In the genomic region with DNA sequence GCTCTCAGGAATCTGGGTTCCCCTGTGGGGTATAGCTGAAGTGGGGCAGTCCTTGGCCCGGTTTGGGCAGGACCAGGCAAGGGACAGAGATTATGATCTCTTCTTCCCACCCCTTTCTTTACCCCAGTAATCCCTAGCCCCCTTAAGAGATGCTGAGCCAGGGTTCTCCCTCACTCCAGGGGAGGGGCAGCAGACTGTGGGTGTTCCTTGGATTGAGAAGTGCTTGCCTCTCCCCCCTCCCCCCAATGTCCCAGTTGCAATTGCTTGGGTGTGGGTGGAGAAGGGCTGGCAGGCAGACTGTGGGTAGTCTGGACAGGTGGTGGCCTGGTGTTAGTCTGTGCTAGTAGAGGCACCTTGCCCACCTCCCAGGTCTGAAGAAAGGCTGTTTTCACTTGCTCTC, we compare ENCODE assay signal across 9 mouse cellular contexts. TPM values are rescaled to one million over a fixed set of nuclear protein-coding genes. Genes with fewer than 3 reads are reported as not detected.
DNase-seq lines count a peak whose midpoint lies in the region; ATAC-seq and TF ChIP-seq lines count a peak whose summit lies in the region.
"Had no signal": no experiment of that assay in that cellular context is flagged by ENCODE, and none has a peak within 500 bp of the region (broad histone marks: within the 10 kb centered on the region; RNA-seq: fewer than 3 reads in every experiment).

No protein-coding gene starts in this region.

- peak overlapping the region; percentile 82 for H3K4me3 ChIP-seq in E14TG2a.4 (replicated peaks; ENCODE audit: low read length)
- peak overlapping the region; percentile 70 for H3K4me3 ChIP-seq in forebrain, embryonic 13.5 days
- peak overlapping the region; percentile 79 for H3K4me3 ChIP-seq in limb, embryonic 12.5 days (replicated peaks)
- no peak overlapping the region for H3K4me3 ChIP-seq in stomach, embryonic 16.5 days (replicated peaks; ENCODE audit: low read length)

- peaks cover 94% of the 10 kb centered on the region for H3K27me3 ChIP-seq in E14TG2a.4 (ENCODE audit: insufficient read depth, low read length)
- no peaks in the 10 kb centered on the region for H3K27me3 ChIP-seq in forebrain, embryonic 13.5 days
- H3K27me3 ChIP-seq in limb, embryonic 12.5 days = no peaks in the 10 kb centered on the region
- no peaks in the 10 kb centered on the region for H3K27me3 ChIP-seq in stomach, embryonic 16.5 days (ENCODE audit: control insufficient read depth, insufficient read depth, low read length)

- H3K4me2 ChIP-seq in forebrain, embryonic 13.5 days = peak overlapping the region; percentile 75
- H3K4me2 ChIP-seq in limb, embryonic 12.5 days = peak overlapping the region; percentile 80
- H3K4me2 ChIP-seq in stomach, embryonic 16.5 days (ENCODE audit: low read depth, low read length) = peak overlapping the region; percentile 67

- intact Hi-C loops in gastrocnemius, postnatal 14 days (cut with DNase I; ENCODE audit: low total_unique reads) = no loop called here

- no peak for ATAC-seq in forebrain, embryonic 13.5 days
- ATAC-seq in limb, embryonic 12.5 days (ENCODE audit: insufficient number of reproducible peaks, insufficient read depth, low FRiP score, low TSS enrichment, low read depth) = no peak
- ATAC-seq in stomach, embryonic 16.5 days (ENCODE audit: insufficient read depth, low FRiP score) = no peak
- no peak for ATAC-seq in inflammation-experienced regulatory T-cells, adult 6 months

- H3K9ac ChIP-seq in forebrain, embryonic 13.5 days = peak overlapping the region; percentile 84; the same call in 1 of the 2 replicates
- H3K9ac ChIP-seq in limb, embryonic 12.5 days (replicated peaks) = peak overlapping the region; percentile 78; the same call in 1 of the 2 replicates
- H3K9ac ChIP-seq in stomach, embryonic 16.5 days (ENCODE audit: low read length) = peak overlapping the region; percentile 94; the same call in 1 of the 2 replicates

- DNase-seq in gastrocnemius, postnatal 14 days = peak; percentile 9
- no peak for DNase-seq in gastrocnemius, adult 8-10 months (ENCODE audit: low spot score in 2 of 2)
- DNase-seq in urinary bladder, postnatal 25 days (ENCODE audit: low spot score) = no peak

- peaks cover 9% of the 10 kb centered on the region; the same call in 1 of the 2 replicates for H3K36me3 ChIP-seq in E14TG2a.4 (ENCODE audit: insufficient read depth, low read length)
- peaks cover 51% of the 10 kb centered on the region for H3K36me3 ChIP-seq in forebrain, embryonic 13.5 days (ENCODE audit: poor library complexity, severe bottlenecking)
- peaks cover 54% of the 10 kb centered on the region for H3K36me3 ChIP-seq in limb, embryonic 12.5 days
- H3K36me3 ChIP-seq in stomach, embryonic 16.5 days (ENCODE audit: control insufficient read depth, insufficient read depth, low read length) = peaks cover 37% of the 10 kb centered on the region

- no peak for TF ChIP-seq CTCF in E14TG2a.4 (conservative IDR thresholded peaks at IDR 0.05; ENCODE audit: low read length)

- no peaks in the 10 kb centered on the region for H3K9me3 ChIP-seq in E14TG2a.4 (ENCODE audit: low read length)
- peaks cover 25% of the 10 kb centered on the region for H3K9me3 ChIP-seq in forebrain, embryonic 13.5 days (replicated peaks)
- H3K9me3 ChIP-seq in limb, embryonic 12.5 days = peaks cover 34% of the 10 kb centered on the region
- H3K9me3 ChIP-seq in stomach, embryonic 16.5 days (replicated peaks; ENCODE audit: control insufficient read depth, low read length) = peaks cover 24% of the 10 kb centered on the region

- peaks cover 39% of the 10 kb centered on the region for H3K4me1 ChIP-seq in E14TG2a.4 (replicated peaks; ENCODE audit: low read depth, low read length)
- peaks cover 18% of the 10 kb centered on the region for H3K4me1 ChIP-seq in forebrain, embryonic 13.5 days
- peaks cover 17% of the 10 kb centered on the region for H3K4me1 ChIP-seq in limb, embryonic 12.5 days (replicated peaks)
- peaks cover 9% of the 10 kb centered on the region for H3K4me1 ChIP-seq in stomach, embryonic 16.5 days (ENCODE audit: control insufficient read depth, insufficient read depth, low read length)

- no peak overlapping the region for H3K27ac ChIP-seq in forebrain, embryonic 13.5 days
- no peak overlapping the region for H3K27ac ChIP-seq in limb, embryonic 12.5 days
- H3K27ac ChIP-seq in stomach, embryonic 16.5 days (ENCODE audit: low read length) = no peak overlapping the region

- WGBS in forebrain, embryonic 13.5 days = 44% methylated on average over 1 of the region's 1 CpGs
- 47% methylated on average over 1 of the region's 1 CpGs for WGBS in limb, embryonic 12.5 days
- 53% methylated on average over 1 of the region's 1 CpGs for WGBS in stomach, embryonic 16.5 days

RNA-seq across cellular contexts. Expression of a gene that starts 1.5 kb away (rescaled TPM):
- 1 to 10 TPM in 1 of 2 experiments, not detected in 1; 2.0 TPM for total RNA-seq in gastrocnemius, postnatal 14 days (2021)
- total RNA-seq in gastrocnemius, adult 8-10 months (2022) = 1 to 10 TPM in 2 of 4 experiments, not detected in 2; 4.4 to 9.4 TPM
- polyA plus RNA-seq in forebrain, embryonic 13.5 days (2015; fragmentation: Nextera tagmentation; extraction: Ambion mirVana) = 1.7 TPM in 1 of 2 replicates, not detected in the other
- polyA plus RNA-seq in limb, embryonic 12.5 days (2016; fragmentation: Nextera tagmentation; extraction: Ambion mirVana) = 0.72 TPM in 1 of 2 replicates, not detected in the other
- polyA plus RNA-seq in stomach, embryonic 16.5 days (2015; fragmentation: Nextera tagmentation; extraction: Ambion mirVana) = 0.70 and 1.8 TPM in 2 replicates
- polyA plus RNA-seq in inflammation-experienced regulatory T-cells, adult 6 months (2017; shearing (Covaris generic)) = 1 to 10 TPM in 1 of 3 experiments, not detected in 2; 2.7 TPM
- polyA plus RNA-seq: small intestine, adult 2 months had no signal

RNA-seq across cellular contexts. Expression of a gene that starts 1.6 kb away (rescaled TPM):
- 10 to 100 TPM; 18.5 to 19.0 TPM for total RNA-seq in gastrocnemius, postnatal 14 days (2021)
- total RNA-seq in gastrocnemius, adult 8-10 months (2022) = 10 to 100 TPM; 28.9 to 35.0 (median 33.6) TPM
- 35.8 and 38.8 TPM in 2 replicates for polyA plus RNA-seq in forebrain, embryonic 13.5 days (2015; fragmentation: Nextera tagmentation; extraction: Ambion mirVana)
- 43.2 and 46.4 TPM in 2 replicates for polyA plus RNA-seq in limb, embryonic 12.5 days (2016; fragmentation: Nextera tagmentation; extraction: Ambion mirVana)
- 25.7 and 28.0 TPM in 2 replicates for polyA plus RNA-seq in stomach, embryonic 16.5 days (2015; fragmentation: Nextera tagmentation; extraction: Ambion mirVana)
- polyA plus RNA-seq in inflammation-experienced regulatory T-cells, adult 6 months (2017; shearing (Covaris generic)) = 1 to 10 TPM; 2.7 to 6.3 (median 2.9) TPM

RNA-seq across cellular contexts. Expression of a gene that starts 5.9 kb away (rescaled TPM):
- total RNA-seq in gastrocnemius, postnatal 14 days (2021) = not detected
- total RNA-seq in gastrocnemius, adult 8-10 months (2022) = not detected
- not detected in 2 replicates for polyA plus RNA-seq in forebrain, embryonic 13.5 days (2015; fragmentation: Nextera tagmentation; extraction: Ambion mirVana)
- not detected in 2 replicates for polyA plus RNA-seq in limb, embryonic 12.5 days (2016; fragmentation: Nextera tagmentation; extraction: Ambion mirVana)
- not detected in 2 replicates for polyA plus RNA-seq in stomach, embryonic 16.5 days (2015; fragmentation: Nextera tagmentation; extraction: Ambion mirVana)
- polyA plus RNA-seq in inflammation-experienced regulatory T-cells, adult 6 months (2017; shearing (Covaris generic)) = not detected
- polyA plus RNA-seq: small intestine, adult 2 months had no signal

RNA-seq across cellular contexts. Expression of a gene that starts 6.6 kb away (rescaled TPM):
- total RNA-seq in gastrocnemius, postnatal 14 days (2021) = 1 to 10 TPM; 5.2 to 5.5 TPM
- total RNA-seq in gastrocnemius, adult 8-10 months (2022) = 10 to 100 TPM in 2 of 4 experiments, 1 to 10 TPM in 2; 8.8 to 12.1 (median 9.9) TPM
- 13.4 and 13.8 TPM in 2 replicates for polyA plus RNA-seq in forebrain, embryonic 13.5 days (2015; fragmentation: Nextera tagmentation; extraction: Ambion mirVana)
- 9.7 and 10.5 TPM in 2 replicates for polyA plus RNA-seq in limb, embryonic 12.5 days (2016; fragmentation: Nextera tagmentation; extraction: Ambion mirVana)
- 5.2 and 5.9 TPM in 2 replicates for polyA plus RNA-seq in stomach, embryonic 16.5 days (2015; fragmentation: Nextera tagmentation; extraction: Ambion mirVana)
- 1 to 10 TPM; 4.5 to 7.7 (median 7.3) TPM for polyA plus RNA-seq in inflammation-experienced regulatory T-cells, adult 6 months (2017; shearing (Covaris generic))

RNA-seq across cellular contexts. Expression of a gene that starts 22.7 kb away (rescaled TPM):
- 10 to 100 TPM; 22.2 to 35.7 TPM for total RNA-seq in gastrocnemius, postnatal 14 days (2021)
- total RNA-seq in gastrocnemius, adult 8-10 months (2022) = 10 to 100 TPM in 2 of 4 experiments, 1 to 10 TPM in 2; 7.5 to 24.6 (median 14.4) TPM
- 1.8 and 2.5 TPM in 2 replicates for polyA plus RNA-seq in forebrain, embryonic 13.5 days (2015; fragmentation: Nextera tagmentation; extraction: Ambion mirVana)
- 4.9 and 6.9 TPM in 2 replicates for polyA plus RNA-seq in limb, embryonic 12.5 days (2016; fragmentation: Nextera tagmentation; extraction: Ambion mirVana)
- 122 and 128 TPM in 2 replicates for polyA plus RNA-seq in stomach, embryonic 16.5 days (2015; fragmentation: Nextera tagmentation; extraction: Ambion mirVana)
- polyA plus RNA-seq in inflammation-experienced regulatory T-cells, adult 6 months (2017; shearing (Covaris generic)) = under 1 TPM in 1 of 3 experiments, not detected in 2; 0.35 TPM
